Mouse (Mus musculus) forebrain, embryonic 12.5 days (tissue): ENCODE measurements around the gene Gjb5. TPM values are rescaled to one million over a fixed set of nuclear protein-coding genes. Genes with fewer than 3 reads are reported as not detected.
A peak's percentile ranks its signal among the peaks of the same experiment; 100 is the strongest.

ENCODE experiments used
- ATAC-seq: fragments of 200-750 bp; cut with Nextera tagmentation; 2 replicates; pipeline ENCODE4 v1.8.0; 2017; ENCODE audit warnings: moderate TSS enrichment; ENCODE audit not compliant: low FRiP score
- H3K27ac ChIP-seq: fragments of 300-500 bp; sonication (generic); 2 replicates; pipeline ENCODE4 v1.5.1; 2016; ENCODE audit warnings: mild to moderate bottlenecking
- H3K27me3 ChIP-seq: fragments of 300-500 bp; sonication (generic); 2 replicates; pipeline ENCODE4 v1.6.1; 2016; ENCODE audit warnings: mild to moderate bottlenecking
- H3K36me3 ChIP-seq: fragments of 300-500 bp; sonication (generic); replicated peaks from 2 replicates; pipeline ENCODE4 v1.6.1; 2016; ENCODE audit warnings: mild to moderate bottlenecking
- H3K4me1 ChIP-seq: fragments of 300-500 bp; sonication (generic); 2 replicates; pipeline ENCODE4 v1.6.1; 2016
- H3K4me2 ChIP-seq: fragments of 300-500 bp; sonication (generic); 2 replicates; pipeline ENCODE4 v1.6.1; 2016; ENCODE audit warnings: mild to moderate bottlenecking, moderate library complexity
- H3K4me3 ChIP-seq: fragments of 300-500 bp; sonication (generic); replicated peaks from 2 replicates; pipeline ENCODE4 v1.5.1; 2016; ENCODE audit warnings: mild to moderate bottlenecking
- H3K9ac ChIP-seq: fragments of 300-500 bp; sonication (generic); 2 replicates; pipeline ENCODE4 v1.6.1; 2016; ENCODE audit warnings: mild to moderate bottlenecking
- H3K9me3 ChIP-seq: fragments of 300-500 bp; sonication (generic); 2 replicates; pipeline ENCODE4 v1.6.1; 2016
- WGBS: fragments of 180-500 bp; shearing (Covaris S2); methylation state at CpG from one replicate; pipeline ENCODE4 v1.1.7; 2016; 5-methylcytosine and 5-hydroxymethylcytosine counted together
- polyA plus RNA-seq: library from polyadenylated mRNA; unstranded; fragments of >200 nt; fragmentation: Nextera tagmentation; extraction: Ambion mirVana; gene quantifications from 2 replicates; pipeline ENCODE4 v1.2.1, GENCODE M21; 2016

The Gjb5 gene
- 0.12 TPM in 1 of 2 replicates, not detected in the other for polyA plus RNA-seq

GRCm38 (mm10) chr4:127358018-127358417 lies at the start of gene Gjb5:
Gene Gjb5, minus strand, starts transcription at chr4:127358181.
- peaks cover 19% of the 10 kb centered on the region; the same call in 1 of the 2 replicates for H3K27me3 ChIP-seq
- no peak within 1 kb of the TSS for H3K4me3 ChIP-seq
- H3K4me1 ChIP-seq = peaks cover 12% of the 10 kb centered on the region
- H3K36me3 ChIP-seq = no peaks in the 10 kb centered on the region
- WGBS = 33% methylated on average over 5 of the region's 5 CpGs
- H3K27ac ChIP-seq = no peak within 1 kb of the TSS
- H3K9ac ChIP-seq = no peak within 1 kb of the TSS
- H3K4me2 ChIP-seq = no peak within 1 kb of the TSS
- no peak for ATAC-seq
- no peaks in the 10 kb centered on the region for H3K9me3 ChIP-seq

DNA sequence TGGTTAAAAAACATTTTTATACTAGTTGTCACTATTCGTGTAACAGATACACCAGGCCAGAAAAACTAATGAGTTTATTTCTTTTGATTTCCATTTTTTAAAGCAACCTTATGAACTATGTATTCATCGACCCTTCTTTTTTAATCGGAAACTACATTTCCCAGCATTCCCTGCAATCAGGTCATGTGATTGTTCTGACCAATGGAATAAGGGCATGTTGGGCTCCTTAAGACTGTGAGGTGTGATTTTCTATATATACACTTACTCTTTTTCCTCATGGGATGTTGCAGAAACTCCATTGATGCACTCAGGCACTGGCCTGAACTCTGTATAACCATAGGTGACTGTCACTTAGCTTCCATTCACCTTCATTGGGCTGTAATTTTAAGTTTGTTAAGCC lies 44.6 kb upstream of the Gjb5 start:
- H3K27ac ChIP-seq = no peak overlapping the region
- H3K27me3 ChIP-seq = no peaks in the 10 kb centered on the region; the same call in 1 of the 2 replicates
- peak; percentile 55; the same call in 1 of the 2 replicates for ATAC-seq
- H3K36me3 ChIP-seq = no peaks in the 10 kb centered on the region
- no peak overlapping the region for H3K4me2 ChIP-seq
- no peaks in the 10 kb centered on the region for H3K4me1 ChIP-seq
- no peak overlapping the region for H3K9ac ChIP-seq
- 63% methylated on average over 3 of the region's 3 CpGs for WGBS
- no peak overlapping the region for H3K4me3 ChIP-seq
- H3K9me3 ChIP-seq = no peaks in the 10 kb centered on the region

GRCm38 (mm10) chr4:127402166-127402565 lies 44.2 kb upstream of the Gjb5 start:
- no peaks in the 10 kb centered on the region for H3K4me1 ChIP-seq
- H3K36me3 ChIP-seq = no peaks in the 10 kb centered on the region
- no peak for ATAC-seq
- 85% methylated on average over 4 of the region's 4 CpGs for WGBS
- no peak overlapping the region for H3K4me3 ChIP-seq
- no peak overlapping the region for H3K27ac ChIP-seq
- H3K4me2 ChIP-seq = no peak overlapping the region
- H3K9me3 ChIP-seq = no peaks in the 10 kb centered on the region
- H3K9ac ChIP-seq = no peak overlapping the region
- no peaks in the 10 kb centered on the region; the same call in 1 of the 2 replicates for H3K27me3 ChIP-seq

GRCm38 (mm10) chr4:127400165-127401145 lies 42.5 kb upstream of the Gjb5 start:
- 78% methylated on average over 11 of the region's 11 CpGs for WGBS
- no peaks in the 10 kb centered on the region for H3K36me3 ChIP-seq
- no peak overlapping the region for H3K4me2 ChIP-seq
- H3K27ac ChIP-seq = no peak overlapping the region
- H3K9me3 ChIP-seq = no peaks in the 10 kb centered on the region
- no peaks in the 10 kb centered on the region; the same call in 1 of the 2 replicates for H3K27me3 ChIP-seq
- H3K4me1 ChIP-seq = no peaks in the 10 kb centered on the region
- no peak for ATAC-seq
- no peak overlapping the region for H3K4me3 ChIP-seq
- H3K9ac ChIP-seq = no peak overlapping the region

- H3K4me3 ChIP-seq = no peak overlapping the region
- 0 out of 2 replicates have a peak, but pooled peaks cover 4% of the 10 kb centered on the region for H3K9me3 ChIP-seq
- no peaks in the 10 kb centered on the region for H3K36me3 ChIP-seq
- no peak overlapping the region for H3K27ac ChIP-seq
- H3K4me1 ChIP-seq = no peaks in the 10 kb centered on the region
- H3K4me2 ChIP-seq = no peak overlapping the region
- H3K27me3 ChIP-seq = no peaks in the 10 kb centered on the region
- H3K9ac ChIP-seq = no peak overlapping the region
- 83% methylated on average over 4 of the region's 4 CpGs for WGBS
- ATAC-seq = no peak
These were observed 37.6 kb upstream of the Gjb5 start for GRCm38 (mm10) chr4:127395591-127395990.

GRCm38 (mm10) chr4:127389645-127390044 lies 31.7 kb upstream of the Gjb5 start:
- Histone ChIP-seq H3K4me3 (no peak overlapping the region), H3K4me2 (peak overlapping the region; percentile 15; the same call in 1 of the 2 replicates), H3K9ac (no peak overlapping the region), H3K27me3 (no peaks in the 10 kb centered on the region), H3K9me3 (0 out of 2 replicates have a peak, but pooled peaks cover 4% of the 10 kb centered on the region), H3K36me3 (no peaks in the 10 kb centered on the region), H3K4me1 (no peaks in the 10 kb centered on the region), H3K27ac (no peak overlapping the region)
- WGBS = 31% methylated on average over 13 of the region's 13 CpGs
- ATAC-seq = no peak

- no peak overlapping the region for H3K4me2 ChIP-seq
- H3K9ac ChIP-seq = no peak overlapping the region
- H3K4me3 ChIP-seq = no peak overlapping the region
- no peak for ATAC-seq
- H3K27ac ChIP-seq = no peak overlapping the region
- H3K9me3 ChIP-seq = no peaks in the 10 kb centered on the region
- no peaks in the 10 kb centered on the region for H3K36me3 ChIP-seq
- WGBS = 37% methylated on average over 4 of the region's 4 CpGs
- no peaks in the 10 kb centered on the region for H3K4me1 ChIP-seq
- H3K27me3 ChIP-seq = 0 out of 2 replicates have a peak, but pooled peaks cover 5% of the 10 kb centered on the region
These were observed 19.4 kb upstream of the Gjb5 start for GRCm38 (mm10) chr4:127377344-127377743.

GRCm38 (mm10) chr4:127375541-127376177 lies 17.7 kb upstream of the Gjb5 start:
- Histone ChIP-seq H3K4me3 (no peak overlapping the region), H3K9me3 (no peaks in the 10 kb centered on the region), H3K4me2 (no peak overlapping the region), H3K9ac (no peak overlapping the region), H3K4me1 (no peaks in the 10 kb centered on the region), H3K27me3 (0 out of 2 replicates have a peak, but pooled peaks cover 5% of the 10 kb centered on the region), H3K27ac (no peak overlapping the region), H3K36me3 (no peaks in the 10 kb centered on the region)
- ATAC-seq = no peak
- WGBS = 76% methylated on average over 17 of the region's 17 CpGs

DNA sequence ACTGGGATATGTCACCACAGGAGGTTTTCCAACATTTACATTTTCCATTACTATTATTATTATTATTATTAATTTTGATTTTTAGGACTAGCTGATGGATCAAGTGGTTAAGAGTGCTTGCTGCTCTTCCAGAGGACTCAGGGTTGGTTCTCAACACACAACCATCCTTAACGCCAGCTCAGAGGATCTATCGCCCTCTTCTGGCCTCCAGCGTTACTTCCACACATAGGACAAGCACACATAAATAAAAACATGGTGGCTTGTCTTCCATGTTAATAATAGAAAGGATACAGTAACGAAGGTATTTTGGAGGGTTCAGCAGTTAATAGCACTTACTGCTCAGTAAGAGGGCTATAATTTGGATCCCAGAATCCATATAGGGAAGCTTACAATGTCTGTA lies 16.7 kb upstream of the Gjb5 start:
- no peaks in the 10 kb centered on the region for H3K9me3 ChIP-seq
- no peak overlapping the region for H3K9ac ChIP-seq
- 0 out of 2 replicates have a peak, but pooled peaks cover 5% of the 10 kb centered on the region for H3K27me3 ChIP-seq
- H3K36me3 ChIP-seq = no peaks in the 10 kb centered on the region
- WGBS = 80% methylated on average over 4 of the region's 4 CpGs
- H3K4me3 ChIP-seq = no peak overlapping the region
- no peak for ATAC-seq
- H3K4me1 ChIP-seq = no peaks in the 10 kb centered on the region
- H3K4me2 ChIP-seq = no peak overlapping the region
- no peak overlapping the region for H3K27ac ChIP-seq

DNA sequence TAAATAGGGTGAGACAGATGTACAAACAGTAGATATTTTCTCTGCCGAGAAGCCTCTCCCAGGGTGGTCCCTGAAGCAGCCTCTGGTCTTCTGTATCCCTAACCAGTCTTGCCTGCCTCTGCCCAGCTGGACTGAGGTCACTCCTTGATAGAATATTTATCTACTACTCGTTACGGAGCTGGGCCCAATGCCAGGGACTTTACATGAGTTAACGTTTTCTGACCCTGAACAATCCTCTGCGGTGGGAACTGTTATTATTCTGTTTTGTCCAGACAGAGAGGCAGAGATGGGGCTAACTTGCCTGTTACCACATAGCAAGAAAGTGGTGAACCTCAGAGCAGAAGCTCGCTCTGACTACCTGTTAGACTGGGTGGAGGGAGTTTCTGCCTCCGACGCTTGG lies 15.5 kb upstream of the Gjb5 start:
- Histone ChIP-seq H3K27ac (no peak overlapping the region), H3K36me3 (no peaks in the 10 kb centered on the region), H3K9me3 (no peaks in the 10 kb centered on the region), H3K4me3 (no peak overlapping the region), H3K27me3 (peaks cover 3% of the 10 kb centered on the region; the same call in 1 of the 2 replicates), H3K4me1 (no peaks in the 10 kb centered on the region), H3K9ac (no peak overlapping the region), H3K4me2 (no peak overlapping the region)
- no peak for ATAC-seq
- WGBS = 73% methylated on average over 8 of the region's 8 CpGs

DNA sequence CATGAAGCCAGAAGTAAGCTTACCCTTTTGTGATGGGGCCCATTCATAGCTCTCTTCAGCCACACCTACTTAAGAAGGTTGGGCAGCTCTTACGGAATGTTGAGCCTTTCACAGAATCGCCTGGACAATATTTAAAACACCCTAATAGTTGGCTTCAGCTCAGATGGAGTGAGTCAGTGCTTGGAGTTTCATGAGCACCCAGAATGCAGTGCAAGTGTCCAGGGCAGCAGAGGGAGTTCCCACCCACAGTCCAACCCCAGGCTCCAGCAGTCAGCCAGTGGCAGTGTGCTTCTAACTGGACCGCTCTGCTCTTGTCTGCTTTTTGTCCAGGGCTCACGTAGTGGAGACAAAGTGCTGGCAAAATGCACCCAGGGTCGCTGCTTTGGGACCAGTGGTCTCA lies 13.6 kb upstream of the Gjb5 start:
- no peak overlapping the region for H3K27ac ChIP-seq
- H3K4me1 ChIP-seq = peaks cover 3% of the 10 kb centered on the region; the same call in 1 of the 2 replicates
- H3K4me2 ChIP-seq = no peak overlapping the region
- H3K4me3 ChIP-seq = no peak overlapping the region
- H3K36me3 ChIP-seq = no peaks in the 10 kb centered on the region
- no peak overlapping the region for H3K9ac ChIP-seq
- no peak for ATAC-seq
- H3K9me3 ChIP-seq = no peaks in the 10 kb centered on the region
- 74% methylated on average over 5 of the region's 5 CpGs for WGBS
- H3K27me3 ChIP-seq = peaks cover 3% of the 10 kb centered on the region; the same call in 1 of the 2 replicates

DNA sequence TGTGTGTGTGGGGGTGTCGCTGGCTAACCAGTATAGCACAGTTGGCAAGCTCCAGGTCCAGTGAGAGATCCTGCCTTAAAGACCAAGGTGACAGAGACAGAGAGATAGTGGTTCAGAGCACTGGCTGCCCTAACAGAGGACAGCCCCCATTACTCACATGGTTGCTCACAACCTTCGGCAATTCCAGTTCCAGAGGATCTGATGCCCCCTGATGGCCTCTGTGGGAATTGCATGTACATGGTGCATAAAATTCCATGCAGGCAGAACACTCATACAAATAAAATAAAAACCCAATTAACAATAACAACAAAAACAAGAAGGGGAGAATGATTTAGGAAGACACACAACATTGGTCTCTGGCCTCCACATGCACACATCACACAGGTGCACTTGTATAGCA lies 12.5 kb upstream of the Gjb5 start:
- Histone ChIP-seq H3K27ac (no peak overlapping the region), H3K9me3 (no peaks in the 10 kb centered on the region), H3K4me2 (no peak overlapping the region), H3K27me3 (peaks cover 3% of the 10 kb centered on the region; the same call in 1 of the 2 replicates), H3K9ac (no peak overlapping the region), H3K4me3 (no peak overlapping the region), H3K4me1 (peaks cover 9% of the 10 kb centered on the region), H3K36me3 (no peaks in the 10 kb centered on the region)
- WGBS = 39% methylated on average over 2 of the region's 2 CpGs
- ATAC-seq = no peak
